Mouse (Mus musculus) bone marrow macrophage, adult 2 months (primary cell): ENCODE measurements at regions not wholly inside any gene's neighbourhood (a gene's known extent, or its start where the extent isn't known, plus 50 kb on each side); places are given as distances from the start of the nearest gene placed in this dataset.

Source experiments
- CTCF ChIP-seq: IDR thresholded peaks from 2 replicates; pipeline ENCODE4 v1.5.1; 2012; ENCODE audit warnings: low read depth, mild to moderate bottlenecking, low read length, moderate library complexity
- POLR2A ChIP-seq: IDR thresholded peaks from 2 replicates; pipeline ENCODE4 v1.6.1; 2012; ENCODE audit warnings: mild to moderate bottlenecking, low read depth, low read length, borderline replicate concordance

GRCm38 (mm10) chr9:33067521-33067920 lies 431.5 kb downstream of the Ets1 start:
- no peak for TF ChIP-seq CTCF
- TF ChIP-seq POLR2A: no peak
